Mouse (Mus musculus) embryonic fibroblast, embryonic 13.5 days (primary cell): ENCODE results near the gene Cemip.

Experiments
- CTCF ChIP-seq: IDR thresholded peaks from 2 replicates; pipeline ENCODE4 v1.5.1; 2011; ENCODE audit warnings: mild to moderate bottlenecking, control low read depth, low read length, moderate library complexity, borderline replicate concordance; ENCODE audit not compliant: insufficient read depth
- POLR2A ChIP-seq: IDR thresholded peaks from 2 replicates; pipeline ENCODE4 v1.6.1; 2011; ENCODE audit warnings: low read depth, mild to moderate bottlenecking, control low read depth, low read length, moderate library complexity

- TF ChIP-seq CTCF (no peak), POLR2A (no peak)
These were observed 1.9 kb upstream of the Cemip start for GRCm38 (mm10) chr7:84088191-84088590.
